Mouse (Mus musculus): ENCODE data around the gene Ifit1bl1.
"Not testable (repeated sequence)": the region's sequence is repeated elsewhere in the genome, so short reads cannot be mapped to it uniquely, and the experiment has no call there.

The Ifit1bl1 gene

DNA sequence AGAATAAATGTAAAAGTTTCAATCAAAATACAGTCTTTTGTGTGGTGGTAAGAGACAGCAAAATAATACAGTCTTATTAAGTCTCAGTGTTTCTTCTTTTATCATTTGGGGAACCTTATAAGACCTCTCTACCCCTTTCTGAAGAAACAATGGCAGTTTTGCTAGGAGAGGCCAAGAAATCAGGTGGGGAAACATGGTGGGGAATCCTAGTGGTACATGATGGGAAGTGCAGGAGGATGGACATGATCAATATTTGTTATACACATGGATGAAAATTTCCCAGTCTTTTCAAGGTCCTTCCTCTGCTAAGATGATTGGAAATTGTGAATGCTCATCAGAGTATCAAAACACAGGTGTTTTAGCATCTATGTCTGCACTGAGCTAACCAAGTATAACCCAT lies 12.8 kb downstream of the Ifit1bl1 start:
- DNase-seq (ENCODE audit: low read depth) = no peak

DNA sequence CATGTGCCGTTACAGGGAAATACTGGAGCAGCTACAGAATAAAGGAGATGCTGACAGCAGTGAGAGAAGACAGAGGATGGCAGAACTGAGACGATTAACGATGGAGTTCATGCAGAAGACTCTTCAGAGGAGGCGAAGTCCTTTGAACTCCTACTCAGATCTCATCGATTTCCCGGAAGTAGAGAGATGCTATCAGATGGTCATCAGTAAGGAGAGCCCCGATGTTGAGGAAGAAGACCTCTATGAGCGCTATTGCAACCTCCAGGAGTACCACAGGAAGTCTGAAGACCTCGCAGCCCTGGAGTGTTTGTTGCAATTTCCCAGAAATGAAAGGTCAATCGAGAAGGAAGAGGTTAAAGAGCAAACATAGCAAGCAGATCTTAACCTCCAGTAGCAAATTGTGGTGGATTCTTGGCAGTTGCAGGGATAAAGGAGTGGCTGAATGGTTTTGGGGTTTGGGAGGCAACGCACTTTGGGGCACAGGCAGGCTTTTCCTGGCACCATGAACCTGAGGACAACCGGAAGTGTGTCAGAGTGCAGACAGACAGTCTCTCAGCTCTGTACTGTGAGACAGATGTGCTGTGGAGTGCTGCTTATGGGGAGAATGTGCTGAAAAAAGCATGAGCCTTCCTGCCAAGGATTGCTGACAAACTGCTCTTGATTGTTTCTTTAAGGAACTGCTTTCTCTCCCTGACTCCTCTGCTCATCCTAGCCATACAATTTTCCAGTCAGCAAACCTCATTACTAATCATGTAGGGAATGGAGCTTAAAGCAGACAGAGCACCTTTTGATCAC lies 13.7 kb downstream of the Ifit1bl1 start:
- DNase-seq (ENCODE audit: low read depth) = peak; percentile 21

DNA sequence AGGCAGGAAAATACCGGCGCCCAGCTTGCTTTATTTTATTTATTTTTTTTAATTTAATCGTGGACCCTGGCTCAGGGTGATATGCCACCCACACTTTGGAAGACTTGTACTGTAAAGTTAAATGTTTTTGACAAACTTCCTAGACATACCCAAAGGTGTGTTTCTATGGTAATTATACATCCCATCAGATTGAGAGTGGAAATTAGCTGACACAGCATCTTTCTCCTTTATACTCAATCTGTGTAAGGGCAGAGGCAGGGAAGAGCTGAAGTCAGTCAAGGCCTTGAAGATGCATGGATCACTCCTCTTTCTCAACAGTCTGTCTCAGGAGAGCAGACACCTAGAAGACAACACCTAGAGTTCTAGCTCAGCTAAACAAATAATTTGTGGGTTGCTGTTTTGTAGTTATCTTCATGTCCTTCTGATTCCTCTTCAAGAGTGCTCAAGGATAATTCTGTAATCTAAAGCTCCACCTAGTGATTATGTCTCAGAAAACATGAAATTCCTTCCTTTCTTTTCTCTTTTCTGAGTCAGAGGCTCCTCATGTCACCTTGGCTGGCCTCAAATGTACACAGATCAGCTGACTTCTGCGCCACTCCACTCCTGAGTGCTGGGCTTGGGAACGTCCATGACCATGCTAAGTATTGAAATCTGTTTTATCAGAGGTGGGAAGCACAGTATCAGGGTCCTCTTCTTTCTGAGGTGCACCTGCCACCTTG lies 15.9 kb downstream of the Ifit1bl1 start:
- peak; percentile 44 for DNase-seq (ENCODE audit: low read depth)

DNA sequence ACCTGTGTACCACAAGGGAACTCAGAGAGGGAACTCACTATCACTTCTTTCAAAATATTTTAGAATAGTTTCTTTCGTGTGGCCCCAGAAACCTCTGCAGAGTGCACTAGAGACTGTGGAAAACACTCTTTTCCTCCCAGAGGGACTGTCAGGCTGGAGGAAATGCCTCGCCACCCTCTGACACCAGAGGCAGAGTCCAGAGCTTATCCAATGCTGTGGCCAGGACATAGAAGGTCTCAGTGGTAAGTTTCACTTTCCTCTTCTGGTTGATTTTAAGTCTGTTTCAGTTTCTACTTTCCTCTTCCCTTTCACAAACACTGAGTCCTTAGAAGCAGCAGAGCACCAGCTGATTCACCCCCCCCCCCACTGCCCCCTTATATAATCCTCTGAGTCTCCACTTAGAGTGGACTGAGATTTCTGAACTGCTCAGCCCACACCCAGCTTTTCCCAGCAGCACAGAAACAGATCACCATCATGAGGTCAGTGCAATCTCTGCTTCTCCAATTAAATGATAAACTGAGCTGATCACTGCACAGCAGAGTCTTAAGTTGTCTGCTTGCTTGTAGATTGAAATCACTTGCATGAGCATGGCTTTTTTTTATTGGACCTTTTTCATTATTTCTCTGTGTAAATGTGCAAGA lies 18.5 kb downstream of the Ifit1bl1 start, which contains the start of gene Ifit3:
TSS of gene Ifit3 (plus strand) at position 406 of the 641 bp plus-strand sequence.
- peak; percentile 63 for DNase-seq (ENCODE audit: low read depth)

DNA sequence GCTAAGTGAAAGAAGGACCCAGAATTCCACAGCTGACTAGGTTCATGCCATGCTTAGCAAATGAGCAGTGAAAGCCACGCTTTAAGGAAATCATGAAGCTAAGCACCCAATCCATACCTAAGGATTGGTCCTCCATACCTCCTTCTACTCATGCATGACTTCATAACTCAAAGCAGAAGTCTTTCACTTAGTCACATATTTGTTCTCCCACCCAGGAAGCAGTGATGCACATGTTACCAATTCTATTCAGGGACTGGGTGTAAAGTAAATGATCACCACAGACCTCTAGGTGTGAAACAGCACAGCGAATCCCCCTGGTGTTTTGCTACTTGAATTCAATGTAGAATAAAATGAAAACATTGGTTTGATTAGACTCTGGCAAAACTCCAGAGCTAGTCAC lies 19.1 kb downstream of the Ifit1bl1 start:
- not testable (repeated sequence) for DNase-seq (ENCODE audit: low read depth)

DNA sequence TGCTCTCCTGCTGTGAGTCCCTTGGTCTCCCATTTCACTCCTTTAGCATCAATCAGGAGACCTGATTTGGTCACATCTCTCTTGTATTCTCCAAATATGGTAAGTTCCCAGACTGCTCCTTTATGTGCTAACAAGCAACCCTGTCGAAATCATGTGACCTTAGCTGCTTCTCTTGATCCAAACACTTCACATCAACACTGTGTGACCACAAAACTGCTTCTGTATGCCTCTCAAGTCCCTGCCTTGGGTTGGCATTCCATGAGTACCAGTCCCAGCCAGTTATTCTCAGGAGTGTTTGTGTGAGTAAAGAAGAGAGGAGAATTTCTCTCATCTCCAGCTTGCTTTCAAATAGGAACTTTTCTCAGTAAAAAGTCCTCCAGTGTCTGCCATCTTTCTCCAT lies 24.6 kb downstream of the Ifit1bl1 start:
- DNase-seq (ENCODE audit: low read depth) = peak; percentile 38

DNA sequence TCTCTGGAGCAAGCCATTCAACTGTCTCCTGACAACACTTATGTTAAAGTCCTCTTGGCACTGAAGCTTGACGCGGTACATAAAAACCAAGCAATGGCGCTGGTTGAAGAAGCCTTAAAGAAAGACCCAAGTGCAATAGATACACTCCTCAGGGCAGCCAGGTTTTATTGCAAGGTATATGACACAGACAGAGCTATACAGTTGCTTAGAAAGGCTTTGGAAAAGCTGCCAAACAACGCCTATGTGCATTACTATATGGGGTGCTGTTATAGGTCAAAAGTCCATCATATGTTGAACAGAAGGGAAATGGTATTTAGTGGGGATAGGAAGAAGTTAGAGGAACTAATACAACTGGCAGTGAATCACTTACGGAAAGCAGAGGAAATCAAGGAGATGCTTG lies 28.1 kb downstream of the Ifit1bl1 start:
- no peak for DNase-seq (ENCODE audit: low read depth)

DNA sequence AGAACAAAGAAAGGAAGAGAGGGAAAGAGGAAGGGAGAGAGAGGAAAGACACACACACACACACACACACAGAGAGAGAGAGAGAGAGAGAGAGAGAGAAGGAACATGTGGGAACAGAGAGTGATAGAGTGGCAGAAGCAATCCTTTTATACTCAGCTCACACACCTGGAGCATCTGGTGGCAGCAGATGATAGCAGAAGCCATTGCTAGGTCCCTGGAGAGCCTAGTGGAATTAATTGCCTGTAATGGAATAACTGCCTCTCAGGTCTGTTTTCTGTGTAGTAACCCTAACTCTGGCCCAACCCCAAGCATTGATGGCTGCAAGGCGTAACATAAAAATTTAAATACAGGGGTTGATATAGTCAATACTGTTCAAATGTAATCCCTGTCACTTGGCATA lies 30.7 kb downstream of the Ifit1bl1 start:
- no peak for DNase-seq (ENCODE audit: low read depth)

DNA sequence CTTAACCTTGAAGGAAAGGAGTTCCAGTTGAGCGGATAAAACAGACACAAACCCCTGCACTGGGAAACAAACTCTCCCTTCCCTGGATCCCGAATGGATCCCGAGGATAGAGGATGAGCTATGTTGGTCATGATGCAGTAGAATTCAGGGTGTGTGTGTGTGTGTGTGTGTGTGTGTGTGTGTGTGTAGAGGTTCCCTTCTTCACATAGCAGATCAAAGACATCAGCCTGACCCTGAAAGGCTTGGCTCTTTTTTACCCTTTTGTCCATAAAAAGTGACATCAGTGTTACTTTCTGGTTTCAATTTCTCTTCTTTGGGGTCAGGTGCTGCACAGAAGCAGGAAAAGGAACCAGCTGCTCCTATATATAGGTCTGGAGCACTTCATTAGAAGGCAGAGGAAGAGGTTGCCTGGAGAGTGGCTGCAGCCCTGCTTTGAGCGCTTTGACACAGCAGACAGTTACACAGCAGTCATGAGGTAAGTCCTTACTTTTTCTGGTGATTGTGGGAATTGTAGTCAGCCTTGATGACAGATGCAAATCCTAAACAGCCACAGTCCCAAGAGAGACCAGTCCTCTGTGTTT lies 31.8 kb downstream of the Ifit1bl1 start:
- DNase-seq (ENCODE audit: low read depth) = no peak

DNA sequence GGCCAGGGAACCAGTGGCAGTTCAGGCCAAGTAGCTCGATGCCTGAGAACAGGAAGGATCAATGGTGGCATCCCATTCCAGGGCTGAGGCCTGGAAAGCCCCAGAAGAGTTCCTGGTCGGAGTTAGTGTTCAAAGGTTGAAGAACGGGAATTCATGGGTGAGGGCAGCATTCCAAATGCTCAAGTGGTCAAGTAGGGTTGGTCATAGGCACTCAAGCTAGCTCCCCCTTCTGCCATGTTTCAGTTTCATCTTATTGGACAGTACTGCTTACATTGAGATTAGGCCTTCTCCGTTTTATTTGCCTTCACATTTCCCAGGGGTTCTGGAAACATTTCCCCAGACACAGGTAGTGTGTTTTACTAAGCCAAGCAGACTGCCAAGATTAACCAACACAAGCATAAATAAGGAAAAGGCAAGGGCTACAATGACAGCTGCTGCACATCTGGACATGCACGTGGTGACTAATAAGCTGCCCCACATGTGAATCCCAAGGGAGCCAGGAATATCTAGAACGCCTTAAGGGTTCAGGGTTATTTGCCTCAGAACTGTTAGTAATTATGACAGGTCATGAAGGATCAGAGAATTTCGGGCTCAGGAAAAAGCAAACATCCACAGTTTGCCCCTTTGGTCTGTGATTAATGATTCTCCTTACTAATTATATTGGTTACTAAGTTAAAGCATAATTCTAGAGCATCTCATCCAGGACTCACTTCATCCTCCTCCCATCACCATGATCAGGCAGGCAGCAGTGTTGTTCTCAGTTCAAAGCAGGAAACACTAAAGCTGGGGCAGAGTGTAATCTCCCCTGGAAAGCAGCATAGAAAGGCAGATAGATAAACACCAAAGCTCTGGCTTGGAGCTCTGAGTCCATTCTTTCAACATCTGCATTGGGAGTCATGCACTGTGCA lies 32.5 kb downstream of the Ifit1bl1 start:
- peak; percentile 72 for DNase-seq (ENCODE audit: low read depth)

DNA sequence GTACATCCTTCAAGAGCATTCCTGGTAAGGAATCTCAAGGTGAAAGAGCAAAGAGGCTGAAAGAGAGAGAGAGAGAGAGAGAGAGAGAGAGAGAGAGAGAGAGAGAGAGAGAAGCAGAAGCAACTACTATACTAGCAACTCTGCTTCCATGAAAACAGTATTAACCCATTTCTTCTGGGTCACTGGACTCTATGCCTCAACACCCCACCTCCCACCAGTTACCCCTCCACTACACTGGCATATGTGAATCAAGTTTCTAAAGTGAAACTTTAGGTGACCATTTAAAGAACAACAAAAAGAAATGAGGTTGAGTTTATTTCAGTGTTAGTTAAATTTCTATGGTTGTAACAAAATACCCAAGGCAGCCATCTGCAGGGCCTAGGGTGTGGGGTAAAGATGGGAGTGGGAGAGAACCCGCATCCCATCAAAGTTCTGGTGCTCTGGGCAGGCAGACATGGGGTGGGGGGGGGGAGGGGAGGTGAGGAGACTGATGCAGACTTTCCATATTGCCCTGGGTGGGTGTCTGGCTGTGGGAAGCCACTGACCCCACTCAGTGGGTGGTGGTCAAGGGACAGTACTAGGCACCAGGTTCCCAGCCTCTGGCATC lies 35.5 kb downstream of the Ifit1bl1 start:
- DNase-seq (ENCODE audit: low read depth) = no peak

DNA sequence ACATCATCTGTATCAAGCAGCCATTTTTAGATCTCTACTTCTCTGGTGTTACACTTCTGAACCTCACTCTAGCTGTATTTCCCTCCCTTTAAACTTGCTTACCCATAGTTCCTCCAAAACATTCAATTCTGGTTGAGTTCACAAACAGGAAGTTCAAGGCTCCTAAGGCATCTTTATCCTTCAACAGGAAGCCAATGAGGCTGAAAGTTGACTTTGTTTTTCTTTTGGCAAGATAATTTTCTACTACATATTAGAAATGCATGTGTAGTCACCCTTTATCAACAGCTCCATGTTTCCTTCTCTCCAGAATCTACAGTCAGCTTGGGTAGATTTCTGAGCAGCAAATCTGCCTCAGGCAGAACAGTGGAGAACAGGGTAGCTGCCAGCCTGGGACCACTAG lies 39.2 kb downstream of the Ifit1bl1 start:
- DNase-seq (ENCODE audit: low read depth) = no peak

DNA sequence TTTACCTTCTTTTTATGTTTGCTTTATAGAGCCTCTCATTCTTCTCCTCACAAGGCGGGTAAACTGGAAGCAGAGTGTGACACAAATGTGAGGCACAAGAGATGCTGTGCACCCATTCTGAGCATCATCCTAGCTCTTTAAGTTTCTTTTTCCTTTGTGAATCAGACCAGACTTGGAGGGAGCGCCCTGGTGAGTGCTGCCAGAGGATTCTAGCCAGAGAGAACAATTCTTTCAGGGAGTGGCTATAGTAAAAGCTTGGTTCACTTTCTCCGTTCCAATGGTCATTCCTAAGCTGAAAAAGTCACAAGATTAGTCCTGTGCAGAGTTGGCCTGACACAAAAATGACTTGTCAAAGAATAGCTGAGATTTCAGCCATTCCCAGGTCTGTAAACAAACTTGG lies 45.1 kb downstream of the Ifit1bl1 start:
- no peak for DNase-seq (ENCODE audit: low read depth)

DNA sequence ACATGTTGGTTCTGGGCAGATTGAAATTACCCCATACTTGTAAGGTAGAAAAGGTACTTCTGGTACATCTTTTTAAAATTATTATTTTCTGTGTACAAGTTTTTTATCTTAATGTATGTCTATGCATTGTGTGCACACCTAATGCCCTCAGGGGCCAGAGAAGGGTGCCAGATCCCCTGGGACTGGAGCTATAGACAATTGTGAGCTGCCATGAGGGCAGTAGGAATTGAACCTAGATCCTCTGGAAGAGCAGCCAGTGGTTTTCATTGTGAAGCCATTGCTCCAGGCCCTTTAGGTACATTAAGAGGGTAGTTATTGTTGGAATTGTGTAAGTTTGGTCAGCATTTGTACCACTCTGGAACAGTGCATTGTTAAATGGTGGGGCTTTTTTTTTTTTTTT lies 47.7 kb downstream of the Ifit1bl1 start:
- DNase-seq (ENCODE audit: low read depth) = no peak

DNA sequence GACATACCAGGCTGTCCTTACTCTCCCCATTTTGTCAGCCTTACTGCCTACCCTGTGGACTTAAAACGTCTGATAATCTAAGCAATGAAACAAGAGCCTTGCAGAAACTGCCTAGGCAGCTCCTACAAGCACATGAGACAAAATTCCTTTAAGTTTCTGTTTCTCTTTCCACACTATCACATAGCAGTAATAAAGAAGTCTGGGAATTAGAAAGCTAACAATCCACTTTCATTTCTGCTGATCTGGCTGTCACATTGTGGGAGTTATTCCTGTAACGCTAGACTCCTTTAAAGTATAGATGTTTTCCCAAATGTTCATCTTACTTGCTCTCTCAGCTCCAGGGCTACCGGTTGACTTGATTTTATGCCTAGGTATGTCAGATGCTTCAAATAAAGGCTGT lies 48.2 kb downstream of the Ifit1bl1 start:
- peak; percentile 39 for DNase-seq (ENCODE audit: low read depth)

DNA sequence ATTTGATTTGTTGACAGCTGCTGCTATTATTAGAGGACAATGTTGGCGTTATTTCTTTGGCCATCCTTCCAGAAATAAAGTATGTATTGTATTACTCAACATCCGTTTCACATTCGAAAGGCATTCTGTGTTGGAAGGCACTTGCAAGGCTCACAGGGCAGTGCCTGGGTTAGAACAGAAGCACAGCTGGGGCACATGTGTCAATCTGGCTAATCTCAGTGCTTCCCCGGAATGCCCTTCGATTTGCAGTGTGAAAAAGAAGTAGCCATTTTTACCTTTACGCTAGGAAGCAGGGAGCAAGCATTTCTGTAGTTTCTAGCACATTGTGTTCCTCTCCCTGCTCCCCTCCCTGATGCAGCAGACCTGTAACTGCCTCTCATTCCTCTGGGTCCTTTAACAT lies 48.7 kb downstream of the Ifit1bl1 start:
- peak; percentile 80 for DNase-seq (ENCODE audit: low read depth)

DNA sequence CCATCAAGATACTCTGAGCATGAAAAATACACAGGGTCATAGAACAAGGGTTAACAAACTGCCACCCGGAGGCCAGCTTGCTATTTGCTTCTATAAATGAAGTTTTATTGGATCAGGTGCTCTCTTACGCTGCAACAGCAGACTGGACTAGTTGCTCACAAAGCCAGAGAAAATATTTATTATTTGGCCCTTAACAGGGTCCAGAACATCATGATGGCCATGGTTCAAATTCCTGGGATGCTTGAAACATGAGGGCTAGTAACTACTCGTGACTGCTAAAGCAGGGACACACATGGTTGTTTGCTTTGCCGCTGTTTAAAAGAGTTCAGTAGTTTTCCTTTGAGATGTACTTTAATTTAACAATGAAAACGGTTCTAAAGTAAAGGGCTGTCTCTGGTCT lies 49.8 kb downstream of the Ifit1bl1 start:
- peak; percentile 83 for DNase-seq (ENCODE audit: low read depth)

DNA sequence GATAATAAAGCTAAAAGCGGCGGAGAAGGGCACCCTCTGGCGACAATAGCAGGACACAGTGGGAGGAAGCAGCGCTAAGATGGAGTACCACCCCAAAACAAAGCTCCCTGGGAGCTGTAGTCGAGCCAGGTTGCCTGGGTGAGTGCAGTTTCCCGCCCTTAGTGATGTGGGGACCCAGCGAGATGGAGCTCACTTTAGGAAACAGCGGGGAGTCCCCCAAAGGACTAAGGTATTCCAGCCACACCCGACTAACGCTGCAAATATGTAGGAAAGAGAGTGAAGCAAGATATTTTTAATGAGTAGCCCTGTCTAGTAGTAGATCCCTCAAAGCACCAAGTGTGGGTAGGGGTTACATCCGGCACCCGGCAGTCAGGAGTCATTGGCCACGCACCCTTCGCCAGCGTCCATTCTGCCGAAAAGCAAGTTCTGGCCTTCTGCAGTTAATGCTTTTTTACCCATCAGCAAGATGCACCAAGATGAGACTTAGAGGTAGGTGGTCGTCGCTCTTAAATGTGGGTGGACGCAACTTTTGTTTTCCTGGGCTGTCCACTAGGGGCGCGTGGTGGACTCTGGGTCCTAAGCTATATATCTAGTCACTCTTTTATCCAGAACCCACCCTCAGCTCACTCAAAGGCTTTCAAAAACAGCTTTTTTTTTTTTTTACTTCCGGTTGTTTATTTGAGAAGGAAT lies 51.1 kb downstream of the Ifit1bl1 start, which contains the start of gene Ifit2:
TSS of gene Ifit2 (plus strand) at position 161 of the 690 bp plus-strand sequence.
- peak; percentile 94 for DNase-seq (ENCODE audit: low read depth)

DNA sequence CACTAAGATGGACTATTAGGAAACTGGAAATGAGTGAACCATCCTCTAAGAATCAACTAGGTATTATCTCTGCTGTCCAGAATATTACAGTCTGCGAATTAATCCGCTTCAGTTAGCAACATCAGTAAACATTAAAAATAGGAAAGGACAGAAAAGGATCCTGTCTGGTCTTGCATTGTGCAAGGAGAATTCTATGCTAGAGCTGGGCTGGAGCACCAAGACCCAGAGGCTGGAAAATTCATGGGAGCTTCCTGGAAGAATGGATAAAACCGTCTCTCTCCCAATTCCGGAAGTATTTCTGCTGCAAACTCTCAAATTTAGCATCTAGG lies 51.6 kb downstream of the Ifit1bl1 start:
- DNase-seq (ENCODE audit: low read depth) = no peak

DNA sequence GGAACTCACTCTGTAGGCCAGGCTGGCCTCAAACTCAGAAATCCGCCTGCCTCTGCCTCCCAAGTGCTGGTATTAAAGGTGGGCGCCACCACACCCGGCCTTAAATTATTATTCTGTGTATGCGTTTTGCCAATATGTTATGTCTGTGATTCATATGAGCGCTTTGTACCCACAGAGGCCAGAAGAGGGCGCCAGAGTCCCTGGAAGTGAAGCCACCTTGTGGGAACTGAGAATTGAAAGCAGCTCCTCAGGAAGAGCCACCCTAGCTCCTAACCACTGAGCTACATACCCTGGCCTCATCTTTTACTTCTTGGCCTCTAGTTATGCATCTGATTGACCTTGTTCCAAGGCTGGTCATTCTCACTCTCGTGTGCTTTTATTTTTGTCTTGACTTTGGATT lies 53.8 kb downstream of the Ifit1bl1 start:
- DNase-seq (ENCODE audit: low read depth) = peak; percentile 95

DNA sequence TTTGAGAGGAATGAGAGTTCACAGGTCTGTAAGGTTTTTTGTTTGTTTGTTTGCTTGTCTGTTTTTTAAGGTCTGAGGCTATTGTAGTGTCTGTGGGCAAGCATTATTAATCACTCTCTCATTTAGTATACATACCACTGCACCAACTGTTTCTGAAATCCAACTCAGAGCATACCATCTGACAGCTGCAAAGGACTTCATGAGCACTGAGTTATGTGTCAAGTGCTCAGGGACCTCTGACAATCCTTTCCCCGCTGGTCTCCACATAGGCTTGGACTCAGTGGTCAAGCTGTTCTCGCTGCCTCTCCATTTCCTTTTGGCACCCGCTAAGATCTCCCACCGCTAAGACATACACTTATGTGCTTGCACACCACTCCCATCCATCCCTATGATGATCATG lies 55.5 kb downstream of the Ifit1bl1 start:
- DNase-seq (ENCODE audit: low read depth) = no peak

All from NIH3T3 (cell line).